In genomic region chr15:99421676-99422075, GRCm38 (mm10) we compare ENCODE assay signal across 10 mouse cellular contexts. TPM values are rescaled to one million over a fixed set of nuclear protein-coding genes. Genes with fewer than 3 reads are reported as not detected.
DNase-seq lines count a peak whose midpoint lies in the region; ATAC-seq and TF ChIP-seq lines count a peak whose summit lies in the region.
"Had no signal": no experiment of that assay in that cellular context is flagged by ENCODE, and none has a peak within 500 bp of the region (broad histone marks: within the 10 kb centered on the region; RNA-seq: fewer than 3 reads in every experiment).

No protein-coding gene starts in this region.

- no peak overlapping the region for H3K4me2 ChIP-seq in heart, embryonic 11.5 days
- no peak overlapping the region for H3K4me2 ChIP-seq in midbrain, postnatal 0 days (ENCODE audit: low read depth, low read length, poor library complexity, severe bottlenecking)
- H3K4me2 ChIP-seq in hindbrain, embryonic 15.5 days = no peak overlapping the region
- no peak overlapping the region for H3K4me2 ChIP-seq in stomach, embryonic 15.5 days

- H3K27ac ChIP-seq in heart, embryonic 11.5 days (ENCODE audit: low read depth, low read length) = peak overlapping the region; percentile 91
- peak overlapping the region; percentile 93; the same call in 1 of the 2 replicates for H3K27ac ChIP-seq in midbrain, embryonic 10.5 days (replicated peaks)
- no peak overlapping the region; the same call in 1 of the 2 replicates for H3K27ac ChIP-seq in midbrain, postnatal 0 days (ENCODE audit: low read depth, low read length)
- peak overlapping the region; percentile 73; the same call in 1 of the 2 replicates for H3K27ac ChIP-seq in hindbrain, embryonic 15.5 days (replicated peaks)
- peak overlapping the region; percentile 81; the same call in 1 of the 2 replicates for H3K27ac ChIP-seq in stomach, embryonic 15.5 days
- no peak overlapping the region for H3K27ac ChIP-seq in cerebellum, adult 2 months (ENCODE audit: insufficient read depth, low read length)

- 81% methylated on average over 8 of the region's 8 CpGs for WGBS in heart, embryonic 11.5 days (ENCODE audit: insufficient replicate concordance)
- WGBS in midbrain, embryonic 10.5 days = 87% methylated on average over 8 of the region's 8 CpGs
- WGBS in midbrain, postnatal 0 days = 85% methylated on average over 8 of the region's 8 CpGs
- WGBS in hindbrain, embryonic 15.5 days = 88% methylated on average over 8 of the region's 8 CpGs
- 82% methylated on average over 8 of the region's 8 CpGs for WGBS in stomach, embryonic 15.5 days
- WGBS in cerebellum, adult 2 months = 71% methylated on average over 8 of the region's 8 CpGs

- no peaks in the 10 kb centered on the region for H3K27me3 ChIP-seq in heart, embryonic 11.5 days (ENCODE audit: control insufficient read depth, insufficient read depth, low read length)
- no peaks in the 10 kb centered on the region for H3K27me3 ChIP-seq in midbrain, embryonic 10.5 days (ENCODE audit: low read depth, poor library complexity, severe bottlenecking)
- no peaks in the 10 kb centered on the region for H3K27me3 ChIP-seq in midbrain, postnatal 0 days (ENCODE audit: insufficient read depth, low read length)
- H3K27me3 ChIP-seq in hindbrain, embryonic 15.5 days = no peaks in the 10 kb centered on the region
- H3K27me3 ChIP-seq in stomach, embryonic 15.5 days (replicated peaks) = no peaks in the 10 kb centered on the region
- no peaks in the 10 kb centered on the region for H3K27me3 ChIP-seq in cerebellum, adult 2 months (ENCODE audit: control insufficient read depth, insufficient read depth, low read length)

- no peak for TF ChIP-seq POLR2A in cerebellum, adult 2 months (IDR thresholded peaks at IDR 0.05; ENCODE audit: borderline replicate concordance, insufficient read depth, low read length)

- no peak overlapping the region for H3K4me3 ChIP-seq in heart, embryonic 11.5 days (ENCODE audit: low read depth, low read length)
- H3K4me3 ChIP-seq in midbrain, embryonic 10.5 days = no peak overlapping the region
- no peak overlapping the region for H3K4me3 ChIP-seq in midbrain, postnatal 0 days (ENCODE audit: low read depth, low read length)
- no peak overlapping the region for H3K4me3 ChIP-seq in hindbrain, embryonic 15.5 days
- no peak overlapping the region for H3K4me3 ChIP-seq in stomach, embryonic 15.5 days (replicated peaks)
- H3K4me3 ChIP-seq in cerebellum, adult 2 months (replicated peaks; ENCODE audit: insufficient read depth, low read depth, low read length) = no peak overlapping the region

- no peak for ATAC-seq in heart, embryonic 11.5 days (replicated peaks; ENCODE audit: insufficient number of reproducible peaks, low FRiP score, low TSS enrichment)
- ATAC-seq in midbrain, postnatal 0 days (ENCODE audit: low FRiP score) = no peak
- ATAC-seq in hindbrain, embryonic 15.5 days (ENCODE audit: low FRiP score, low read depth) = no peak
- ATAC-seq in stomach, embryonic 15.5 days (ENCODE audit: insufficient read depth, low FRiP score, low read depth) = no peak

- no peak overlapping the region for H3K9ac ChIP-seq in heart, embryonic 11.5 days (ENCODE audit: low read depth, low read length)
- H3K9ac ChIP-seq in midbrain, postnatal 0 days (replicated peaks; ENCODE audit: low read length, poor library complexity, severe bottlenecking) = no peak overlapping the region
- H3K9ac ChIP-seq in hindbrain, embryonic 15.5 days = no peak overlapping the region
- no peak overlapping the region for H3K9ac ChIP-seq in stomach, embryonic 15.5 days

- peaks cover 17% of the 10 kb centered on the region for H3K4me1 ChIP-seq in heart, embryonic 11.5 days (ENCODE audit: control insufficient read depth, insufficient read depth, low read length)
- peaks cover 33% of the 10 kb centered on the region for H3K4me1 ChIP-seq in midbrain, embryonic 10.5 days
- H3K4me1 ChIP-seq in midbrain, postnatal 0 days (ENCODE audit: insufficient read depth, low read length) = peaks cover 7% of the 10 kb centered on the region; the same call in 1 of the 2 replicates
- peaks cover 7% of the 10 kb centered on the region; the same call in 1 of the 2 replicates for H3K4me1 ChIP-seq in hindbrain, embryonic 15.5 days (replicated peaks)
- peaks cover 22% of the 10 kb centered on the region for H3K4me1 ChIP-seq in stomach, embryonic 15.5 days
- no peaks in the 10 kb centered on the region for H3K4me1 ChIP-seq in cerebellum, adult 2 months (ENCODE audit: control insufficient read depth, insufficient read depth, low read length)

- peaks cover 13% of the 10 kb centered on the region for H3K36me3 ChIP-seq in heart, embryonic 11.5 days (ENCODE audit: control insufficient read depth, insufficient read depth, low read length)
- peaks cover 53% of the 10 kb centered on the region for H3K36me3 ChIP-seq in midbrain, embryonic 10.5 days
- H3K36me3 ChIP-seq in midbrain, postnatal 0 days (ENCODE audit: insufficient read depth, low read length) = peaks cover 39% of the 10 kb centered on the region
- peaks cover 19% of the 10 kb centered on the region for H3K36me3 ChIP-seq in hindbrain, embryonic 15.5 days
- peaks cover 13% of the 10 kb centered on the region; the same call in 1 of the 2 replicates for H3K36me3 ChIP-seq in stomach, embryonic 15.5 days

- DNase-seq in heart, adult 9 months (ENCODE audit: low spot score in 2 of 2) = no peak
- no peak for DNase-seq in midbrain, embryonic 10.5 days (ENCODE audit: low spot score)
- no peak for DNase-seq in midbrain, postnatal 0 days (ENCODE audit: low spot score)
- DNase-seq in cerebellum, adult 2 months = no peak
- no peak for DNase-seq in kidney, adult 8-10 months
- DNase-seq: cerebellum, postnatal 14 days; retina, postnatal 1 day had no signal

- H3K9me3 ChIP-seq in heart, embryonic 11.5 days (replicated peaks; ENCODE audit: control insufficient read depth, low read length) = no peaks in the 10 kb centered on the region
- H3K9me3 ChIP-seq in midbrain, embryonic 10.5 days (replicated peaks) = no peaks in the 10 kb centered on the region
- H3K9me3 ChIP-seq in midbrain, postnatal 0 days (ENCODE audit: low read length) = no peaks in the 10 kb centered on the region
- H3K9me3 ChIP-seq in hindbrain, embryonic 15.5 days = no peaks in the 10 kb centered on the region
- no peaks in the 10 kb centered on the region for H3K9me3 ChIP-seq in stomach, embryonic 15.5 days

- no peak for TF ChIP-seq CTCF in midbrain, postnatal 0 days (IDR thresholded peaks at IDR 0.05)
- TF ChIP-seq CTCF in cerebellum, adult 2 months (IDR thresholded peaks at IDR 0.05; ENCODE audit: borderline replicate concordance, insufficient read depth, low read depth, low read length) = no peak

RNA-seq across cellular contexts. Expression of gene Tmbim6, which starts 29.0 kb away (rescaled TPM):
- polyA plus RNA-seq in heart, embryonic 11.5 days (2014; fragmentation: Nextera tagmentation; extraction: Ambion mirVana) = 233 and 290 TPM in 2 replicates
- 288 and 305 TPM in 2 replicates for polyA plus RNA-seq in midbrain, embryonic 10.5 days (2016; fragmentation: Nextera tagmentation; extraction: Ambion mirVana)
- 270 and 327 TPM in 2 replicates for total RNA-seq in midbrain, postnatal 0 days (2014; rRNA removed)
- 327 and 348 TPM in 2 replicates for polyA plus RNA-seq in midbrain, postnatal 0 days (2015; fragmentation: Nextera tagmentation; extraction: Ambion mirVana)
- polyA plus RNA-seq in hindbrain, embryonic 15.5 days (2015; fragmentation: Nextera tagmentation; extraction: Ambion mirVana) = 299 and 320 TPM in 2 replicates
- polyA plus RNA-seq in stomach, embryonic 15.5 days (2015; fragmentation: Nextera tagmentation; extraction: Ambion mirVana) = 425 and 426 TPM in 2 replicates
- polyA plus RNA-seq in cerebellum, adult 2 months (2012; rRNA removed) = 401 and 418 TPM in 2 replicates

RNA-seq across cellular contexts. Expression of gene Nckap5l, which starts 35.9 kb away (rescaled TPM):
- 9.0 and 9.1 TPM in 2 replicates for polyA plus RNA-seq in heart, embryonic 11.5 days (2014; fragmentation: Nextera tagmentation; extraction: Ambion mirVana)
- polyA plus RNA-seq in midbrain, embryonic 10.5 days (2016; fragmentation: Nextera tagmentation; extraction: Ambion mirVana) = 11.0 and 11.3 TPM in 2 replicates
- 20.2 and 24.1 TPM in 2 replicates for total RNA-seq in midbrain, postnatal 0 days (2014; rRNA removed)
- polyA plus RNA-seq in midbrain, postnatal 0 days (2015; fragmentation: Nextera tagmentation; extraction: Ambion mirVana) = 11.4 and 12.2 TPM in 2 replicates
- 14.7 and 17.1 TPM in 2 replicates for polyA plus RNA-seq in hindbrain, embryonic 15.5 days (2015; fragmentation: Nextera tagmentation; extraction: Ambion mirVana)
- 4.8 and 6.8 TPM in 2 replicates for polyA plus RNA-seq in stomach, embryonic 15.5 days (2015; fragmentation: Nextera tagmentation; extraction: Ambion mirVana)
- polyA plus RNA-seq in cerebellum, adult 2 months (2012; rRNA removed) = 12.3 TPM in 2 replicates

RNA-seq across cellular contexts. Expression of gene Fmnl3, which starts 51.4 kb away (rescaled TPM):
- 11.0 and 11.4 TPM in 2 replicates for polyA plus RNA-seq in heart, embryonic 11.5 days (2014; fragmentation: Nextera tagmentation; extraction: Ambion mirVana)
- 10.9 and 12.6 TPM in 2 replicates for polyA plus RNA-seq in midbrain, embryonic 10.5 days (2016; fragmentation: Nextera tagmentation; extraction: Ambion mirVana)
- 13.5 and 15.5 TPM in 2 replicates for total RNA-seq in midbrain, postnatal 0 days (2014; rRNA removed)
- 8.5 and 9.8 TPM in 2 replicates for polyA plus RNA-seq in midbrain, postnatal 0 days (2015; fragmentation: Nextera tagmentation; extraction: Ambion mirVana)
- polyA plus RNA-seq in hindbrain, embryonic 15.5 days (2015; fragmentation: Nextera tagmentation; extraction: Ambion mirVana) = 8.9 and 9.1 TPM in 2 replicates
- polyA plus RNA-seq in stomach, embryonic 15.5 days (2015; fragmentation: Nextera tagmentation; extraction: Ambion mirVana) = 18.2 and 21.3 TPM in 2 replicates
- 10.0 and 10.7 TPM in 2 replicates for polyA plus RNA-seq in cerebellum, adult 2 months (2012; rRNA removed)

RNA-seq across cellular contexts. Expression of gene Bcdin3d, which starts 52.9 kb away (rescaled TPM):
- 11.9 TPM in 2 replicates for polyA plus RNA-seq in heart, embryonic 11.5 days (2014; fragmentation: Nextera tagmentation; extraction: Ambion mirVana)
- polyA plus RNA-seq in midbrain, embryonic 10.5 days (2016; fragmentation: Nextera tagmentation; extraction: Ambion mirVana) = 21.3 and 22.1 TPM in 2 replicates
- 11.7 and 12.4 TPM in 2 replicates for total RNA-seq in midbrain, postnatal 0 days (2014; rRNA removed)
- 12.6 and 14.6 TPM in 2 replicates for polyA plus RNA-seq in midbrain, postnatal 0 days (2015; fragmentation: Nextera tagmentation; extraction: Ambion mirVana)
- polyA plus RNA-seq in hindbrain, embryonic 15.5 days (2015; fragmentation: Nextera tagmentation; extraction: Ambion mirVana) = 16.4 and 17.7 TPM in 2 replicates
- polyA plus RNA-seq in stomach, embryonic 15.5 days (2015; fragmentation: Nextera tagmentation; extraction: Ambion mirVana) = 14.8 and 14.9 TPM in 2 replicates
- polyA plus RNA-seq in cerebellum, adult 2 months (2012; rRNA removed) = 11.6 and 12.4 TPM in 2 replicates

Comparison
In these comparisons a context has a peak if more than half of its experiments do, and no peak if none do; other contexts are left out.
1. H3K27ac ChIP-seq: peak in heart, embryonic 11.5 days (single experiment), midbrain, embryonic 10.5 days (single experiment), hindbrain, embryonic 15.5 days (single experiment) and stomach, embryonic 15.5 days (single experiment); none in midbrain, postnatal 0 days (single experiment) and cerebellum, adult 2 months (single experiment).